Mouse (Mus musculus) MEL (cell line): ENCODE measurements around the gene Naa16. TPM values are rescaled to one million over a fixed set of nuclear protein-coding genes. Genes with fewer than 3 reads are reported as not detected.

ENCODE experiments used
- DNase-seq: peaks from one replicate; pipeline ENCODE4 v3.0.0; 2011; ENCODE audit warnings: low read depth, low spot score
- H3K27ac ChIP-seq: 2 replicates; pipeline ENCODE4 v1.5.1; 2012; ENCODE audit warnings: low read depth, mild to moderate bottlenecking, control low read depth, low read length, moderate library complexity; ENCODE audit not compliant: control insufficient read depth
- H3K27me3 ChIP-seq, 2 experiments: fragments of 150-350 bp in 1 of 2; sonication (generic) in 1 of 2; 2 replicates each; pipeline ENCODE4 v1.6.1; 2012; ENCODE audit warnings: low read length in 2 of 2, mild to moderate bottlenecking in 2 of 2, improper control_type of control experiment in 1 of 2, moderate library complexity in 1 of 2; ENCODE audit not compliant: insufficient read depth in 2 of 2, control insufficient read depth in 1 of 2
- H3K36me3 ChIP-seq, 2 experiments: 2 replicates each; pipeline ENCODE4 v1.6.1; 2012 to 2014; ENCODE audit warnings: low read length in 2 of 2, improper control_type of control experiment in 1 of 2, inconsistent platforms in 1 of 2, mild to moderate bottlenecking in 1 of 2; ENCODE audit not compliant: insufficient read depth in 2 of 2, control insufficient read depth in 1 of 2
- H3K4me1 ChIP-seq, 2 experiments: fragments of 150-350 bp in 1 of 2; sonication (generic) in 1 of 2; 2 replicates each; pipeline ENCODE4 v1.6.1; 2012; ENCODE audit warnings: low read length in 2 of 2, improper control_type of control experiment in 1 of 2, mild to moderate bottlenecking in 1 of 2; ENCODE audit not compliant: insufficient read depth in 2 of 2, control insufficient read depth in 1 of 2
- H3K4me3 ChIP-seq, 2 experiments: fragments of 150-350 bp in 1 of 2; sonication (generic) in 1 of 2; 2 replicates each; pipeline ENCODE4 v1.5.1; 2012; ENCODE audit warnings: low read depth in 2 of 2, low read length in 2 of 2, mild to moderate bottlenecking in 2 of 2, moderate library complexity in 2 of 2, control low read depth in 1 of 2, improper control_type of control experiment in 1 of 2; ENCODE audit not compliant: control insufficient read depth in 1 of 2, insufficient read depth in 1 of 2
- H3K79me2 ChIP-seq: 2 replicates; pipeline ENCODE4 v1.6.1; 2012; ENCODE audit warnings: mild to moderate bottlenecking, low read length, moderate library complexity; ENCODE audit not compliant: control insufficient read depth, poor library complexity, insufficient read depth
- H3K9ac ChIP-seq: 2 replicates; pipeline ENCODE4 v1.6.1; 2012; ENCODE audit warnings: low read depth, mild to moderate bottlenecking, control low read depth, low read length, moderate library complexity; ENCODE audit not compliant: control insufficient read depth, poor library complexity, severe bottlenecking
- H3K9me3 ChIP-seq: fragments of 150-350 bp; sonication (generic); replicated peaks from 2 replicates; pipeline ENCODE4 v1.6.1; 2012; ENCODE audit warnings: mild to moderate bottlenecking, low read length, improper control_type of control experiment, moderate library complexity; ENCODE audit not compliant: insufficient read depth
- BHLHE40 ChIP-seq: IDR thresholded peaks from 2 replicates; pipeline ENCODE4 v1.6.1; 2012; ENCODE audit warnings: low read depth, mild to moderate bottlenecking, inconsistent platforms, low read length, improper control_type of control experiment, borderline replicate concordance
- CHD1 ChIP-seq: IDR thresholded peaks from 2 replicates; pipeline ENCODE4 v1.6.1; 2012; ENCODE audit warnings: low read depth, mild to moderate bottlenecking, inconsistent platforms, low read length, improper control_type of control experiment
- ELF1 ChIP-seq: IDR thresholded peaks from 2 replicates; pipeline ENCODE4 v1.6.1; 2014; ENCODE audit warnings: low read depth, mild to moderate bottlenecking, inconsistent platforms, low read length, improper control_type of control experiment, moderate library complexity
- EP300 ChIP-seq, 2 experiments: IDR thresholded peaks; 2 replicates each; pipeline ENCODE4 v1.6.1; 2011; ENCODE audit warnings: improper control_type of control experiment in 2 of 2, low read length in 2 of 2, low read depth in 1 of 2, mild to moderate bottlenecking in 1 of 2
- GABPA ChIP-seq: IDR thresholded peaks from 2 replicates; pipeline ENCODE4 v1.6.1; 2012; ENCODE audit warnings: low read depth, mild to moderate bottlenecking, inconsistent platforms, low read length, improper control_type of control experiment, moderate library complexity
- GATA1 ChIP-seq: IDR thresholded peaks from 2 replicates; pipeline ENCODE4 v1.6.1; 2011; ENCODE audit warnings: low read depth, low read length, improper control_type of control experiment
- JUND ChIP-seq: IDR thresholded peaks from 2 replicates; pipeline ENCODE4 v1.6.1; 2011; ENCODE audit warnings: low read depth, mild to moderate bottlenecking, improper control_type of control experiment, low read length
- KAT2A ChIP-seq: conservative IDR thresholded peaks from 2 replicates; pipeline ENCODE4 v1.6.1; 2012; ENCODE audit warnings: low read depth, low read length, improper control_type of control experiment, inconsistent platforms
- MAFK ChIP-seq: IDR thresholded peaks from 2 replicates; pipeline ENCODE4 v1.6.1; 2011; ENCODE audit warnings: low read depth, mild to moderate bottlenecking, low read length, improper control_type of control experiment, borderline replicate concordance
- MAZ ChIP-seq: IDR thresholded peaks from 2 replicates; pipeline ENCODE4 v1.6.1; 2012; ENCODE audit warnings: low read depth, mild to moderate bottlenecking, inconsistent platforms, low read length, improper control_type of control experiment
- MEF2A ChIP-seq: IDR thresholded peaks from 2 replicates; pipeline ENCODE4 v1.6.1; 2014; ENCODE audit warnings: low read depth, mild to moderate bottlenecking, inconsistent platforms, low read length, improper control_type of control experiment; ENCODE audit not compliant: poor library complexity, insufficient replicate concordance, severe bottlenecking; ENCODE audit errors: extremely low read depth
- MXI1 ChIP-seq: IDR thresholded peaks from 2 replicates; pipeline ENCODE4 v1.6.1; 2011; ENCODE audit warnings: mild to moderate bottlenecking, low read depth, low read length, improper control_type of control experiment
- MYB ChIP-seq: IDR thresholded peaks from 2 replicates; pipeline ENCODE4 v1.6.1; 2011; ENCODE audit warnings: mild to moderate bottlenecking, low read depth, low read length, improper control_type of control experiment
- MYC ChIP-seq: IDR thresholded peaks from 2 replicates; pipeline ENCODE4 v1.6.1; 2011; ENCODE audit warnings: low read depth, mild to moderate bottlenecking, low read length, improper control_type of control experiment, moderate library complexity
- NELFE ChIP-seq: IDR thresholded peaks from 2 replicates; pipeline ENCODE4 v1.6.1; 2011; ENCODE audit warnings: low read depth, low read length, improper control_type of control experiment
- POLR2A ChIP-seq, 2 experiments: IDR thresholded peaks; 2 replicates each; pipeline ENCODE4 v1.6.1; 2011 to 2012; ENCODE audit warnings: low read length in 2 of 2, mild to moderate bottlenecking in 2 of 2, control low read depth in 1 of 2, improper control_type of control experiment in 1 of 2, low read depth in 1 of 2, moderate library complexity in 1 of 2; ENCODE audit not compliant: control insufficient read depth in 1 of 2, insufficient read depth in 1 of 2, poor library complexity in 1 of 2
- POLR2AphosphoS2 ChIP-seq: IDR thresholded peaks from 2 replicates; pipeline ENCODE4 v1.6.1; 2011; ENCODE audit warnings: low read length, improper control_type of control experiment
- POLR2AphosphoS5 ChIP-seq: IDR thresholded peaks from 2 replicates; pipeline ENCODE4 v1.6.1; 2012; ENCODE audit warnings: low read depth, borderline replicate concordance, mild to moderate bottlenecking, inconsistent platforms, low read length, moderate library complexity, mixed read lengths
- RAD21 ChIP-seq: IDR thresholded peaks from 2 replicates; pipeline ENCODE4 v1.6.1; 2011; ENCODE audit warnings: mild to moderate bottlenecking, low read depth, low read length, improper control_type of control experiment
- SIN3A ChIP-seq: IDR thresholded peaks from 2 replicates; pipeline ENCODE4 v1.6.1; 2012; ENCODE audit warnings: low read length, improper control_type of control experiment, inconsistent platforms
- SMC3 ChIP-seq: IDR thresholded peaks from 2 replicates; pipeline ENCODE4 v1.6.1; 2011; ENCODE audit warnings: low read depth, low read length, improper control_type of control experiment
- TAL1 ChIP-seq: IDR thresholded peaks from 2 replicates; pipeline ENCODE4 v1.6.1; 2012; ENCODE audit warnings: mild to moderate bottlenecking, inconsistent platforms, low read length, moderate library complexity, mixed read lengths
- UBTF ChIP-seq: IDR thresholded peaks from 2 replicates; pipeline ENCODE4 v1.6.1; 2012; ENCODE audit warnings: low read depth, mild to moderate bottlenecking, inconsistent platforms, low read length, improper control_type of control experiment, moderate library complexity, borderline replicate concordance; ENCODE audit not compliant: insufficient read depth
- USF1 ChIP-seq: IDR thresholded peaks from 2 replicates; pipeline ENCODE4 v1.6.1; 2014; ENCODE audit warnings: low read depth, mild to moderate bottlenecking, inconsistent platforms, low read length, improper control_type of control experiment, moderate library complexity
- ZC3H11A ChIP-seq: IDR thresholded peaks from 2 replicates; pipeline ENCODE4 v1.6.1; 2012; ENCODE audit warnings: low read depth, mild to moderate bottlenecking, inconsistent platforms, low read length, improper control_type of control experiment
- ZNF384 ChIP-seq: IDR thresholded peaks from 2 replicates; pipeline ENCODE4 v1.6.1; 2012; ENCODE audit warnings: low read depth, mild to moderate bottlenecking, inconsistent platforms, low read length, improper control_type of control experiment
- polyA plus RNA-seq, 2 experiments: library from polyadenylated mRNA; stranded (reverse) in 1 of 2; unstranded in 1 of 2; fragments of >175 nt in 1 of 2; fragments of >200 nt in 1 of 2; gene quantifications; 2 replicates each; pipeline versions ENCODE4 v1.2.1 to v1.2.4; 2012; ENCODE audit warnings: low replicate concordance in 2 of 2, low read depth in 1 of 2; ENCODE audit not compliant: insufficient read length in 2 of 2, insufficient read depth in 1 of 2, missing spikeins in 1 of 2
- total RNA-seq: library from RNA; depleted of rRNA; stranded (reverse); fragments of 300-350 nt; gene quantifications from 2 replicates; pipeline ENCODE4 v1.2.3, GENCODE M21; 2012

Gene Naa16
- total and polyA plus RNA-seq, 3 experiments: 22.4 to 51.6 TPM; not detected in 1

GRCm38 (mm10) chr14:79281894-79282553 is 108.6 kb downstream of the Naa16 start:
- H3K4me1 ChIP-seq: no peaks in the 10 kb centered on the region
- no peaks in the 10 kb centered on the region for H3K79me2 ChIP-seq
- H3K9me3 ChIP-seq: no peaks in the 10 kb centered on the region
- TF ChIP-seq UBTF (no peak), GATA1 (no peak), MYB (no peak), MAFK (no peak), MYC (no peak), USF1 (no peak), KAT2A (no peak), NELFE (no peak), RAD21 (no peak), ZC3H11A (no peak), ZNF384 (no peak), JUND (no peak), ELF1 (no peak), MAZ (no peak), CHD1 (no peak), POLR2A (IDR thresholded peaks at IDR 0.05; ENCODE audit: control insufficient read depth in 1 of 2, insufficient read depth in 1 of 2, low read depth in 1 of 2, low read length in 2 of 2, poor library complexity in 1 of 2) (no peak), SMC3 (no peak)
- no peak overlapping the region for H3K9ac ChIP-seq
- no peak overlapping the region for H3K4me3 ChIP-seq
- no peak overlapping the region for H3K27ac ChIP-seq
- no peaks in the 10 kb centered on the region for H3K27me3 ChIP-seq
- DNase-seq: no peak
- H3K36me3 ChIP-seq: no peaks in the 10 kb centered on the region

- DNase-seq: no peak
- H3K4me3 ChIP-seq: no peak overlapping the region
- TF ChIP-seq BHLHE40 (no peak), GATA1 (no peak), RAD21 (no peak), CHD1 (no peak), MYC (no peak), MEF2A (no peak), MYB (no peak), POLR2AphosphoS5 (no peak), ZNF384 (no peak), TAL1 (no peak), POLR2AphosphoS2 (no peak), USF1 (no peak), GABPA (no peak), SIN3A (no peak), EP300 (IDR thresholded peaks at IDR 0.05; ENCODE audit: low read depth in 1 of 2, low read length in 2 of 2) (no peak), ELF1 (no peak), ZC3H11A (no peak), KAT2A (no peak), MAFK (no peak), MXI1 (no peak)
These were observed 110.1 kb downstream of the Naa16 start for GRCm38 (mm10) chr14:79280456-79280855.

More at GRCm38 (mm10) chr14:79280456-79280855, 110.1 kb downstream of the Naa16 start:
- Histone ChIP-seq H3K27me3 (no peaks in the 10 kb centered on the region), H3K9me3 (no peaks in the 10 kb centered on the region), H3K79me2 (no peaks in the 10 kb centered on the region), H3K4me1 (no peaks in the 10 kb centered on the region), H3K9ac (no peak overlapping the region), H3K36me3 (no peaks in the 10 kb centered on the region), H3K27ac (no peak overlapping the region)
